Mouse (Mus musculus) lung, adult 18-20 months (tissue): ENCODE data around the gene 1700001C19Rik.
A peak's percentile ranks its signal among the peaks of the same experiment; 100 is the strongest.
"Not testable (repeated sequence)": the region's sequence is repeated elsewhere in the genome, so short reads cannot be mapped to it uniquely, and the experiment has no call there.

Source experiments
- DNase-seq, 2 experiments: peaks; one replicate each; pipeline ENCODE4 v3.0.0; 2022; ENCODE audit warnings: mixed read lengths in 2 of 2

1700001C19Rik gene

DNA sequence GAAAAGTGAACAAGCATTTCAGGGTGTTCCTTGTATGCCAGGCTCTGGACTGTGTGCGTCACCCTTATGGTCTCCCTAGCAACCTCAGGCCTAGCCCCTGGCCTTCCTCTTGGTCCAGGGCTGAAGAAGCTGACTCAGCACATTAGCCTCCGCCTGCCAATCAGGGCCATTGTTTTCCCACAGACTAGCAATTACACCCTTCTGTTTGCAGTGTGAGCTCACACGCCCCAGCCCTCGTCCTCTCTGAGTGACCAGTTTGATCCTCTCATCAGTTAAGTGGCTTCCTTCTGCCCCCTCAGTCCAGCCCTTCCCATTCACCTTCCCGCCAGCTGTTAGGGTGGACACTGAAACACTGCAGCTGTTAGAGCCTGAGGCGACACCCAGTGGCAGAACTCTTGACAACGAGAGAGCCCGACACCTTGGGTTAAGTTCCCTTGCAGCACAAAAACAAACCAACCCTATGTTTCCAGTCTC, 8.3 kb downstream of the 1700001C19Rik start:
- DNase-seq = peak; percentile 60 to 73

DNA sequence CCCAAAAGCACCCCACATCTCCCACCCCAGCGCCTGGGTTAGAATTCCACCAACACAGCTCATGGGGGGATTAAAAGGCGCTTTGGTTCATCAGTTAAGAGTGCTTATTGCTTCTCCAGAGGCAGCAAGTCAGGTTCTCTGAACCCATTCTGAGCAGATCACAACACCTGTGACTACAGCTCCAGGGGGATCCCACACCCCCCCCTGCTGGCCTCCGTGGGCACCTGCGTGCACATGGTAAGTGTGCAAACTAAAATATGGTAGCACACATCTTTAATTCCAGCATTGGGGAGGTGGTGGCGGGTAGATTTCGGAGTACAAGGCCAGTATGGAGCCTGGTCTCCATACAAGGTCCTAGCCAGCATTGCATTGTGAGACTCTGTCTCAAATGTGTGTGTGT, 9.9 kb downstream of the 1700001C19Rik start:
- DNase-seq = no peak

DNA sequence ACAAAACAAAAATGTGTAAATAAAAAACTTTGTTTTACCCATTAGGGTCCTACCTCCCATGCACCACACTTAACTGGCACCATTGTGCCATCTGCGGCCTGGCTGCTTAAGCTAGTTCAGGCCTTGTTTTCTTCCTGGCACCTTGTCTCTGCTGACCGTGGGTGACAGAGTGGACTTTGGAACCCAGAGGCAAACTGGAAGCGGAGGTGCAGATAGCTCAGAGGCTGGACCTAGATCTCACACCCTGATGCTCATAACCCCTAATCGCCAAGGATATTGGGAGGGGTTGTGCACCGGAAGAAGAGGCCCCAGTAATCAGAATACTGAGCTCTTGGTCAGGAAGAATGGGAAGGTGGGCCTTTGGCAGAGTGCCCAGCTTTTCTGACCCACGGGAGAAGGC, 13.0 kb downstream of the 1700001C19Rik start:
- DNase-seq = no peak

- DNase-seq = not testable (repeated sequence)
Measured at GRCm38 (mm10) chr17:47422616-47423015, 14.6 kb downstream of the 1700001C19Rik start.

- no peak for DNase-seq
Measured at GRCm38 (mm10) chr17:47421566-47421965, 15.6 kb downstream of the 1700001C19Rik start.

DNA sequence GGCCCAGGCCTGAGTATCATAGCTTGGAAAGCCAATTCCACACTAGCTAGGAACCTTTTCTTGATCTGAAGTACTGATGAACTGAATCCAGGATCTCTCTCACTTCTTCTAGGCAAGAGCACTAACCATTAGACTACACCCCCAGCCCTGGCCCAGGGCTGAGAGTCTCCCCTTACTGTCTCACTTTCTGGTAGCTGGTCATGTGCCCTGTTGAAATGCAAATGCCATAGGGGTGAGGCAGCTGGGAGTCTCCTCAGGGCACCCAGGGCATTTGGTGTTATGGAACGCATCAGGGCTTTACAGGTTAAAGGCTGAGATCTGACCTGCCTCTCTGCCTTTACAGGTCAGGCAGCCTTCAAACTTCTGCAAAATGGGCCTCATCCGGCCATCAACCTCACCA, 17.0 kb downstream of the 1700001C19Rik start:
- DNase-seq = no peak

DNA sequence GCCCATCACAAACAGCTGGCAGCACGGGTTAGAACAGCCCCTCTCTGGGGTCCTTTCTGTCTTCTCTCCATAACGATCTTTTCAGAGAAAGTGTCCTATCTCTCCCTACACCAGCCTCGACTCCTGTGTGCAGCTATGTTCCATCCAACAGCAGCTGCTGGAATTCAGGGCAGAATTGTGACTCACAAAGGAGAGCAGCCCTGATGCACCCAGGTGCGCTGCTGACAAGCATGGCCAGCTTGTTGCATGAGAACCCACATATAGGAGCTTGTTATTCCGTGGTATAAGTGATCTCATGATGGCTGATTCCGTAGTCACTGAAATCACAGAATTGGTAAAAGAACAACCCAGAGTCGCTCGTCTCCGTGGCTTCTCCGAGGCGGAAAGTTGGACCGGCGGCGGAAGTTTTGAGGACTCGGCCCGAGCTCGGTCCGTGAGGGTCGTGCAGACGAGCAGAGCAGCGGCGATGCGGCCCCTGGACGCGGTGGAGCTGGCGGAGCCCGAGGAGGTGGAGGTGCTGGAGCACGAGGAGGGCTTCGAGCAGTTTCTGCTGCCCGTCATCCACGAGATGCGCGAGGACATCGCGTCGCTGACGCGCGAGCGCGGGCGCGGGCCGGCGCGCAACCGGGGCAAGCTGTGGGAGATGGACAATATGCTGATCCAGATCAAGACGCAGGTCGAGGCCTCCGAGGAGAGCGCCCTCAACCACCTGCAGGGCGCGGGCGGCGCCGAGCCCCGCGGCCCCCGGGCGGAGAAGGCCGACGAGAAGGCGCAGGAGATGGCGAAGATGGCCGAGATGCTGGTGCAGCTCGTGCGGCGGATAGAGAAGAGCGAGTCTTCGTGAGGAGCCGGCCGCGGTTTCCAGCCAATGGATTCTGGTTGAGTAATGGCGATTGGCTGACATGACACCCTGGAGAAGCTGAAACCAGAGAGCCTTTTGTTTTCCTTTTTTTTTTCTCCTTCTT, 27.0 kb downstream of the 1700001C19Rik start:
- DNase-seq = peak in 1 of 2 experiments; percentile 15

DNA sequence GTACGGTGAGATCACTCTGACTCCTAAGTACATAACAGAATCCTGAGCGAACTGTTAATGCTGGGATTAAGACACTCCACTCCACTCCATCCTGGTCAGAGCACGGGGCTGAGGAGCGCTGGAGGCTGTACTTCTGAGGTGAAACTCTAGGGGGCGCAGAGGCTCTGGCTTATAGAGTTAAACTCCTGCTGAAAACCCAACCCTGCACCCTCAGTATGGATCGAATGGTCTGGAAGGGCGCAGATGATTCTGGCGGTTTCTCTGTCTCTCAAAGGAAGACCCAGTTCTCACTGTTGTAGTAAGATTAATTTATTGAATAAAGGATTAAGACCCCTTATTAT, 28.6 kb downstream of the 1700001C19Rik start:
- peak; percentile 61 to 73 for DNase-seq

GRCm38 (mm10) chr17:47407717-47408557, 29.2 kb downstream of the 1700001C19Rik start:
- DNase-seq = no peak

- no peak for DNase-seq
Measured at GRCm38 (mm10) chr17:47400451-47400850, 36.7 kb downstream of the 1700001C19Rik start, which contains the start of gene Guca1a. TSS of gene Guca1a (minus strand) at chr17:47400584.

DNA sequence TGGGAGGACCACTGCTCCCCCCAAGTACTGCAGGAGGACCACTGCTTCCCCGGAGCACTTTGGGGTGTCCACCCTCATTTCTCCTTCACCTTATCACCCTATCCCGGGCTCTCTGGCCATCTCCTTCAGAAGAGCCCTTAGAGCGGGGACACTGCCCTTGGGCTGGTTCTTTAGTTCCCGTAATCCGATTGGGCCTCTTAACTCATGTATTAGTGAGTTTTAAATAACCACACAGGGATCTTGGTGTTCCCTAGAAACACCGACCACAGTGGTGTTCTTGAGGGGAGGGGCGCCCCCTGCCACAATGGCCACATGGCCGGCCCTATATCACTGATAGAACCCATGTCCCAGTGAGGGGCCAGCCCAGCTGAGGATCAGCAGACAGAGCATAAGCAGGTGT, 38.1 kb downstream of the 1700001C19Rik start:
- no peak for DNase-seq

- peak; percentile 68 to 70 for DNase-seq
Measured at GRCm38 (mm10) chr17:47395376-47395913, 41.7 kb downstream of the 1700001C19Rik start.

DNA sequence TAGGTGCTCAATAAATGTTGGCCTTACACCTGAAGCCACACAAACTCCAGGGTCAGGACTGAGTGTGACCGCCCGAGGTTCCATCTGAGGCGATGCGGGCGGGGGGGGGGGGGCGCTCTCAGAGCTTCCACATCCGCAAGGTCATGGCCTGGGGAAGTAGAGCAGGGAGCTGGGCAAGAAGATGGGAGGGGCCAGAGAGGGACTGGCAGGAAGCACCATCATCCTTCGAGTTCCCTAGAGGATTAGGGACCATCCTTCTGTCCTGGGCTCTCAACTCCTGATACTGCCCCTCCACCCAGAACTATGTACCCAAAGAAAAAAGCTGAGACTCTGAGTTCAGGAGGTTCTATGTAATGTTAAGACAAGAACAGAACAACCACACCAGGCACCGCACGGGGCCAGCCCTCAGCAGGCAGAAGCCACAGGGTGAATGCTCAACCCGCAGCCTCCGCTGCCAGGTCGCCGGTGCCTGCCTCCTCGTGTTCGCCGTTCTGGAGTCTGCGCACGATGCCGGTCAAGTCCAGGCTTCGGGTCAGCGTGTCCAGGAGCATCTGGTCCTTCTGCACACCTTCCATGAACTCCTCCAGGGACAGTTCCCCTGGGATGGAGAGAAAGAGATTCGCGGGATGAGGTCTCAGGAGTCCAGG, 42.8 kb downstream of the 1700001C19Rik start:
- peak in 1 of 2 experiments; percentile 19 for DNase-seq

GRCm38 (mm10) chr17:47386649-47387048, 50.5 kb downstream of the 1700001C19Rik start:
- peak; percentile 52 to 57 for DNase-seq

- no peak for DNase-seq
Measured at GRCm38 (mm10) chr17:47385145-47385544, 52.0 kb downstream of the 1700001C19Rik start, which contains the start of gene Guca1b. TSS of gene Guca1b (plus strand) at chr17:47385393.

- DNase-seq = no peak
Measured at GRCm38 (mm10) chr17:47384064-47384463, 53.1 kb downstream of the 1700001C19Rik start.

GRCm38 (mm10) chr17:47383266-47383665, 53.9 kb downstream of the 1700001C19Rik start:
- DNase-seq = peak in 1 of 2 experiments; percentile 14

- no peak for DNase-seq
Measured at GRCm38 (mm10) chr17:47381917-47382316, 55.3 kb downstream of the 1700001C19Rik start.

DNA sequence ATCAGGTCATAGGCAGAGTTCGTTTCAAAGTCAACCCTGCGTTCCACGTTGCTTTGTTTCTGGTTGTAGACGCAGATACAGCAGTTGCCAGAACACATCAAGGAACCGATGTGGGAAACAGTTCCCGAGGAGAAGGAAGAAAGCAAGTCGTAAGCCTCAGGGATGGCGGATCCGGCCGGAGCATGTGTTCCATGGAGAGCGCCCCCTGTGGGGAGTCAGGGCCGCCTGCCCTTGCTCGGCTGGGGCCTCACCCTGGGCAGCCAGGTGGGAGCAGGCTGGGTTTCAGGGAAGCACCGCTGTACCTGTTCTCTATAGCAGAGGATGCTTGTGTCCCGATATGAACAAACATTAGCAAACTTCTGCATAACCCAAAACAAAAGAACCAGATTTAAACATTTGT, 59.0 kb downstream of the 1700001C19Rik start:
- no peak for DNase-seq

- DNase-seq = no peak
Measured at GRCm38 (mm10) chr17:47376779-47377280, 60.3 kb downstream of the 1700001C19Rik start.

DNA sequence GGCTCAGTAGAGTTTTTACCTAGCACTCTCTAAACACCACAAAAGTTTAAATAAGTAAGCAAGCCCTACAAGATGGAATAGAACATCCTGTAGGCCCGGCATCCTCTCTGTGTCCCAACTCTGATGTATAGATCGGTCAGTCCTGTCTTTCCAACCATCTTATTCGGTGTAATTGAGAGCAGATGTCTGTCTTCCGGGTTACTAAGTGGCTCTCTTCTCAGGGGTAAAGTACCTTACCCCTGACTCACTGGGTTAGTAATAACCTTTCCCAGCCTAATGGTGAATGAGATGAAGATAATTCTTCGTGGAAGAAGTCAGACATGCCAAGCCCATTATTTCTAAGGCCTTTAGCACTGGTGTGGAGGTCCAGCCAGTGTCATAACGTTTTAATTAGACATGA, 63.2 kb downstream of the 1700001C19Rik start:
- DNase-seq = no peak

DNA sequence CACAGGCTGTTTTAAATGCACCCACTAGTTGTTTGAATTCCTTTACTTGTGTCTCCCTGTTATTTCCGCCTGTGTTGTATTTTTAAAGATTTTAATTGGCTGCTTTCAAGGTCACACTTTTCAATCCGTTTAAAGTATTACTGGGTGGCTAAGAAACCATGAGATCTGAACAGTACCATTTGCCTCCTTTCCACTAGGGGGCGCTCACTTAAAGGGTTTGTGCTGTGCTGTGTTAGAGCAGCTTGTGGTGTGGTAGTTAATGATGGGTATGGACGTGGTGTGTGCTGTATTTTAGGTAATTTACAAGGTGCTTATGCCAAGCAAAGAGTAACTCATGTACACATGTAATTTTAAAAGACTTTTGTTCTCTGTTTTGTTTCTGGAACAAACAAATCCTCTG, 65.7 kb downstream of the 1700001C19Rik start:
- peak; percentile 26 to 60 for DNase-seq
